Mouse (Mus musculus): ENCODE measurements around the gene Wasf3.

DNA sequence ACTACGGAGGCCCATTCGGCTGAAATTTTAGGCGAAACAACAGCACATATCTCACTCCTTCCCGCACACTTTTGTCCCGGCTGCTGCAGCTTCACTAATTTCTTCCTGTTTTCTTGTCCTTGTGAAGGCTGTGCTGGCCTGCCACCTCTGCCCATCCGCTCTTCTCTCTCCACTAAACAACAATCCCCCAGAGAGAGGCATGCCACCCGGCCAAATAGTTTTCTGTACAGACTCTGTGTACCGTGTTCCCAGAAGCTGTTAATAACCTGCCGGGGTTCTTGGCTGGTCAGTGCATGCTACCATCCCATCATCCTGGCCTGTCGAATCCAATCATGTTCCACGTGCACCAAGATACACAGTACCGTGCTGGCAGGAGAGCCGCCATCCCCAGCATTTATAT is 15.8 kb upstream of the Wasf3 start:
- TF ChIP-seq CTCF (IDR thresholded peaks at IDR 0.05; ENCODE audit: low read depth) (no peak), EP300 (optimal IDR thresholded peaks at IDR 0.05) (no peak)

All from stomach, postnatal 0 days (tissue).